22 mouse cellular contexts compared by ENCODE assay signal in genomic region chr11:5046321-5046926, GRCm38 (mm10). TPM values are rescaled to one million over a fixed set of nuclear protein-coding genes. Genes with fewer than 3 reads are reported as not detected.
DNase-seq lines count a peak whose midpoint lies in the region; ATAC-seq and TF ChIP-seq lines count a peak whose summit lies in the region.
"Had no signal": no experiment of that assay in that cellular context is flagged by ENCODE, and none has a peak within 500 bp of the region (broad histone marks: within the 10 kb centered on the region; RNA-seq: fewer than 3 reads in every experiment).

No protein-coding gene starts in this region.

- no peaks in the 10 kb centered on the region for H3K27me3 ChIP-seq in intestine, embryonic 15.5 days (replicated peaks)
- H3K27me3 ChIP-seq in intestine, postnatal 0 days (replicated peaks; ENCODE audit: control insufficient read depth, insufficient read depth, low read length) = no peaks in the 10 kb centered on the region
- H3K27me3 ChIP-seq: forebrain, embryonic 15.5 days; limb, embryonic 15.5 days; midbrain, embryonic 13.5 days; neural tube, embryonic 15.5 days had no signal

- no peak for TF ChIP-seq POLR2A in lung, adult 2 months (IDR thresholded peaks at IDR 0.05; ENCODE audit: borderline replicate concordance, extremely low read depth, low read depth, low read length)

- no peaks in the 10 kb centered on the region for H3K4me1 ChIP-seq in intestine, embryonic 15.5 days (replicated peaks)
- no peaks in the 10 kb centered on the region for H3K4me1 ChIP-seq in intestine, postnatal 0 days (replicated peaks; ENCODE audit: control insufficient read depth, insufficient read depth, low read length)
- H3K4me1 ChIP-seq in lung, adult 2 months (ENCODE audit: control insufficient read depth, insufficient read depth, low read length) = no peaks in the 10 kb centered on the region
- H3K4me1 ChIP-seq: forebrain, embryonic 15.5 days; midbrain, embryonic 13.5 days; neural tube, embryonic 15.5 days had no signal

- intact Hi-C loops in left cerebral cortex, postnatal 25 days (cut with DNase I) = no loop called here

- H3K36me3 ChIP-seq in intestine, embryonic 15.5 days = no peaks in the 10 kb centered on the region
- peaks cover 20% of the 10 kb centered on the region for H3K36me3 ChIP-seq in intestine, postnatal 0 days (ENCODE audit: control insufficient read depth, insufficient read depth)

- no peaks in the 10 kb centered on the region for H3K9me3 ChIP-seq in intestine, embryonic 15.5 days
- no peaks in the 10 kb centered on the region for H3K9me3 ChIP-seq in intestine, postnatal 0 days (ENCODE audit: control insufficient read depth)
- H3K9me3 ChIP-seq: forebrain, embryonic 15.5 days; heart, embryonic 15.5 days; limb, embryonic 15.5 days; midbrain, embryonic 13.5 days; neural tube, embryonic 15.5 days had no signal

- H3K4me2 ChIP-seq in intestine, embryonic 15.5 days (replicated peaks) = no peak overlapping the region
- no peak overlapping the region for H3K4me2 ChIP-seq in intestine, postnatal 0 days (replicated peaks; ENCODE audit: low read depth)
- H3K4me2 ChIP-seq: forebrain, embryonic 15.5 days; heart, embryonic 15.5 days; limb, embryonic 15.5 days; midbrain, embryonic 13.5 days; neural tube, embryonic 15.5 days had no signal

- WGBS in intestine, embryonic 15.5 days = 40% methylated on average over 12 of the region's 12 CpGs
- 44% methylated on average over 12 of the region's 12 CpGs for WGBS in intestine, postnatal 0 days
- 45% methylated on average over 12 of the region's 12 CpGs for WGBS in lung, adult 2 months

- ATAC-seq in intestine, embryonic 15.5 days = 0 out of 2 replicates have a peak, but pooled peaks have one; percentile 43
- ATAC-seq in intestine, postnatal 0 days = no peak
- ATAC-seq: forebrain, embryonic 15.5 days; midbrain, embryonic 13.5 days had no signal

- no peak overlapping the region for H3K9ac ChIP-seq in intestine, embryonic 15.5 days
- H3K9ac ChIP-seq in intestine, postnatal 0 days (ENCODE audit: low read depth, low read length) = no peak overlapping the region
- H3K9ac ChIP-seq: forebrain, embryonic 15.5 days; heart, embryonic 15.5 days; limb, embryonic 15.5 days; midbrain, embryonic 13.5 days; neural tube, embryonic 15.5 days had no signal

- peak; percentile 38 for DNase-seq in right cerebral cortex, postnatal 25 days
- no peak for DNase-seq in right cerebral cortex, postnatal 36 days (ENCODE audit: low spot score in 2 of 2)
- peak; percentile 49 to 88 for DNase-seq in left cerebral cortex, postnatal 25 days (ENCODE audit: low spot score in 2 of 2)
- no peak for DNase-seq in lung, postnatal 4 days
- no peak for DNase-seq in lung, adult 2 months
- no peak for DNase-seq in spleen, postnatal 36 days (ENCODE audit: low spot score in 2 of 2)
- DNase-seq: adrenal gland, adult 2 months; cerebellum, postnatal 25 days; heart, adult 18-20 months; kidney, adult 9 months; kidney, postnatal 36 days; spleen, adult 18-20 months; thymus, postnatal 25 days had no signal

- no peak overlapping the region for H3K4me3 ChIP-seq in intestine, embryonic 15.5 days (replicated peaks)
- H3K4me3 ChIP-seq in intestine, postnatal 0 days (ENCODE audit: low read depth, low read length) = no peak overlapping the region
- H3K4me3 ChIP-seq in lung, adult 2 months (replicated peaks; ENCODE audit: extremely low read depth, low read depth, low read length) = no peak overlapping the region
- H3K4me3 ChIP-seq: forebrain, embryonic 15.5 days; heart, embryonic 15.5 days; limb, embryonic 15.5 days; midbrain, embryonic 13.5 days; neural tube, embryonic 15.5 days had no signal

- H3K27ac ChIP-seq in intestine, embryonic 15.5 days = no peak overlapping the region
- no peak overlapping the region for H3K27ac ChIP-seq in intestine, postnatal 0 days (ENCODE audit: low read depth, low read length)
- H3K27ac ChIP-seq: forebrain, embryonic 15.5 days; heart, embryonic 15.5 days; limb, embryonic 15.5 days; midbrain, embryonic 13.5 days; neural tube, embryonic 15.5 days had no signal

- no peak for TF ChIP-seq CTCF in intestine, postnatal 0 days (IDR thresholded peaks at IDR 0.05; ENCODE audit: low read depth)
- TF ChIP-seq CTCF in lung, adult 2 months (IDR thresholded peaks at IDR 0.05; ENCODE audit: insufficient read depth, low read length) = no peak

RNA-seq across cellular contexts. Expression of gene Rasl10a, which starts 11.5 kb away (rescaled TPM):
- polyA plus RNA-seq in intestine, embryonic 15.5 days (2015; fragmentation: Nextera tagmentation; extraction: Ambion mirVana) = 0.68 and 0.90 TPM in 2 replicates
- polyA plus RNA-seq in intestine, postnatal 0 days (2015; fragmentation: Nextera tagmentation; extraction: Ambion mirVana) = 0.93 and 1.2 TPM in 2 replicates
- 10 to 100 TPM; 68.0 to 80.4 TPM for total RNA-seq in left cerebral cortex, postnatal 25 days (2021)
- 6.2 and 6.9 TPM in 2 replicates for polyA plus RNA-seq in lung, adult 2 months (2012; rRNA removed)
- total RNA-seq: gastrocnemius, adult 8-10 months; hematopoietic stem cell, adult 5-6 weeks had no signal

RNA-seq across cellular contexts. Expression of gene Gas2l1, which starts 18.7 kb away (rescaled TPM):
- polyA plus RNA-seq in intestine, embryonic 15.5 days (2015; fragmentation: Nextera tagmentation; extraction: Ambion mirVana) = 28.2 and 28.5 TPM in 2 replicates
- 18.9 and 22.8 TPM in 2 replicates for polyA plus RNA-seq in intestine, postnatal 0 days (2015; fragmentation: Nextera tagmentation; extraction: Ambion mirVana)
- total RNA-seq in left cerebral cortex, postnatal 25 days (2021) = 10 to 100 TPM; 82.5 to 95.0 TPM
- 99.7 and 124 TPM in 2 replicates for polyA plus RNA-seq in lung, adult 2 months (2012; rRNA removed)

RNA-seq across cellular contexts. Expression of gene Rhbdd3, which starts 52.3 kb away (rescaled TPM):
- polyA plus RNA-seq in intestine, embryonic 15.5 days (2015; fragmentation: Nextera tagmentation; extraction: Ambion mirVana) = 27.5 and 30.0 TPM in 2 replicates
- 17.1 and 17.5 TPM in 2 replicates for polyA plus RNA-seq in intestine, postnatal 0 days (2015; fragmentation: Nextera tagmentation; extraction: Ambion mirVana)
- 10 to 100 TPM; 20.9 to 21.0 TPM for total RNA-seq in left cerebral cortex, postnatal 25 days (2021)
- polyA plus RNA-seq in lung, adult 2 months (2012; rRNA removed) = 16.3 and 18.8 TPM in 2 replicates

RNA-seq across cellular contexts. Expression of gene Ewsr1, which starts 52.6 kb away (rescaled TPM):
- 571 and 594 TPM in 2 replicates for polyA plus RNA-seq in intestine, embryonic 15.5 days (2015; fragmentation: Nextera tagmentation; extraction: Ambion mirVana)
- polyA plus RNA-seq in intestine, postnatal 0 days (2015; fragmentation: Nextera tagmentation; extraction: Ambion mirVana) = 185 and 196 TPM in 2 replicates
- total RNA-seq in left cerebral cortex, postnatal 25 days (2021) = 100 to 1,000 TPM; 259 to 301 TPM
- 255 and 420 TPM in 2 replicates for polyA plus RNA-seq in lung, adult 2 months (2012; rRNA removed)

RNA-seq across cellular contexts. Expression of gene Ap1b1, which starts 59.8 kb away (rescaled TPM):
- polyA plus RNA-seq in intestine, embryonic 15.5 days (2015; fragmentation: Nextera tagmentation; extraction: Ambion mirVana) = 63.5 and 71.3 TPM in 2 replicates
- polyA plus RNA-seq in intestine, postnatal 0 days (2015; fragmentation: Nextera tagmentation; extraction: Ambion mirVana) = 60.3 and 60.4 TPM in 2 replicates
- total RNA-seq in left cerebral cortex, postnatal 25 days (2021) = 100 to 1,000 TPM; 149 to 152 TPM
- polyA plus RNA-seq in lung, adult 2 months (2012; rRNA removed) = 53.9 and 76.0 TPM in 2 replicates

Comparison
In these comparisons a context has a peak if more than half of its experiments do, and no peak if none do; other contexts are left out.
1. DNase-seq: peak in right cerebral cortex, postnatal 25 days (single experiment) and left cerebral cortex, postnatal 25 days (2 of 2); none in right cerebral cortex, postnatal 36 days (0 of 2), lung, postnatal 4 days (0 of 2), lung, adult 2 months (single experiment) and spleen, postnatal 36 days (0 of 2).